Mouse (Mus musculus): ENCODE measurements around the gene Tex2. TPM values are rescaled to one million over a fixed set of nuclear protein-coding genes. Genes with fewer than 3 reads are reported as not detected.
A peak's percentile ranks its signal among the peaks of the same experiment; 100 is the strongest.

The Tex2 gene
- polyA plus RNA-seq, 1 experiment from 2014 or later: 11.2 TPM

- peak overlapping the region; percentile 94 for H3K4me2 ChIP-seq (replicated peaks; ENCODE audit: low read depth, low read length)
- DNase-seq (ENCODE audit: low spot score) (no peak), ATAC-seq (ENCODE audit: low FRiP score) (no peak)
- H3K4me1 ChIP-seq (replicated peaks; ENCODE audit: control insufficient read depth, insufficient read depth, low read length): no peaks in the 10 kb centered on the region
- H3K36me3 ChIP-seq (ENCODE audit: control insufficient read depth, insufficient read depth, low read length): no peaks in the 10 kb centered on the region
- no peak overlapping the region for H3K27ac ChIP-seq (ENCODE audit: low read depth, low read length)
- H3K4me3 ChIP-seq (ENCODE audit: low read depth, low read length): peak overlapping the region; percentile 90
- H3K9me3 ChIP-seq (ENCODE audit: control insufficient read depth, low read length): no peaks in the 10 kb centered on the region
- H3K27me3 ChIP-seq (ENCODE audit: control insufficient read depth, insufficient read depth, low read length): no peaks in the 10 kb centered on the region
- H3K9ac ChIP-seq (ENCODE audit: low read depth, low read length): no peak overlapping the region
- 57% methylated on average over 16 of the region's 16 CpGs for WGBS
Measured at GRCm38 (mm10) chr11:106486042-106486865, 127.0 kb downstream of the Tex2 start.

- WGBS: 79% methylated on average over 4 of the region's 4 CpGs
Measured at GRCm38 (mm10) chr11:106485611-106486010, 127.6 kb downstream of the Tex2 start.

GRCm38 (mm10) chr11:106484875-106485274 lies 128.3 kb downstream of the Tex2 start:
- Histone ChIP-seq H3K36me3 (ENCODE audit: control insufficient read depth, insufficient read depth, low read length) (no peaks in the 10 kb centered on the region), H3K27me3 (ENCODE audit: control insufficient read depth, insufficient read depth, low read length) (no peaks in the 10 kb centered on the region), H3K4me2 (replicated peaks; ENCODE audit: low read depth, low read length) (no peak overlapping the region), H3K9ac (ENCODE audit: low read depth, low read length) (no peak overlapping the region), H3K4me3 (ENCODE audit: low read depth, low read length) (no peak overlapping the region), H3K9me3 (ENCODE audit: control insufficient read depth, low read length) (no peaks in the 10 kb centered on the region), H3K27ac (ENCODE audit: low read depth, low read length) (no peak overlapping the region), H3K4me1 (replicated peaks; ENCODE audit: control insufficient read depth, insufficient read depth, low read length) (no peaks in the 10 kb centered on the region)
- WGBS: 96% methylated on average over 4 of the region's 4 CpGs
- ATAC-seq (ENCODE audit: low FRiP score) (no peak), DNase-seq (ENCODE audit: low spot score) (no peak)

More at GRCm38 (mm10) chr11:106485611-106486010, 127.6 kb downstream of the Tex2 start:
- Histone ChIP-seq H3K4me3 (ENCODE audit: low read depth, low read length) (no peak overlapping the region), H3K27ac (ENCODE audit: low read depth, low read length) (no peak overlapping the region), H3K4me1 (replicated peaks; ENCODE audit: control insufficient read depth, insufficient read depth, low read length) (no peaks in the 10 kb centered on the region), H3K9ac (ENCODE audit: low read depth, low read length) (no peak overlapping the region), H3K27me3 (ENCODE audit: control insufficient read depth, insufficient read depth, low read length) (no peaks in the 10 kb centered on the region), H3K4me2 (replicated peaks; ENCODE audit: low read depth, low read length) (no peak overlapping the region), H3K9me3 (ENCODE audit: control insufficient read depth, low read length) (no peaks in the 10 kb centered on the region), H3K36me3 (ENCODE audit: control insufficient read depth, insufficient read depth, low read length) (no peaks in the 10 kb centered on the region)
- no peak for ATAC-seq (ENCODE audit: low FRiP score)
- DNase-seq (ENCODE audit: low spot score): no peak

GRCm38 (mm10) chr11:106482867-106483266 lies 130.4 kb downstream of the Tex2 start:
- Histone ChIP-seq H3K9ac (ENCODE audit: low read depth, low read length) (no peak overlapping the region), H3K27me3 (ENCODE audit: control insufficient read depth, insufficient read depth, low read length) (no peaks in the 10 kb centered on the region), H3K36me3 (ENCODE audit: control insufficient read depth, insufficient read depth, low read length) (no peaks in the 10 kb centered on the region), H3K4me1 (replicated peaks; ENCODE audit: control insufficient read depth, insufficient read depth, low read length) (no peaks in the 10 kb centered on the region), H3K4me3 (ENCODE audit: low read depth, low read length) (no peak overlapping the region), H3K9me3 (ENCODE audit: control insufficient read depth, low read length) (no peaks in the 10 kb centered on the region), H3K27ac (ENCODE audit: low read depth, low read length) (no peak overlapping the region), H3K4me2 (replicated peaks; ENCODE audit: low read depth, low read length) (no peak overlapping the region)
- DNase-seq (ENCODE audit: low spot score) (no peak), ATAC-seq (ENCODE audit: low FRiP score) (no peak)
- WGBS: 90% methylated on average over 8 of the region's 8 CpGs

GRCm38 (mm10) chr11:106481651-106482050 lies 131.6 kb downstream of the Tex2 start:
- H3K9ac ChIP-seq (ENCODE audit: low read depth, low read length): no peak overlapping the region
- no peaks in the 10 kb centered on the region for H3K27me3 ChIP-seq (ENCODE audit: control insufficient read depth, insufficient read depth, low read length)
- H3K36me3 ChIP-seq (ENCODE audit: control insufficient read depth, insufficient read depth, low read length): no peaks in the 10 kb centered on the region
- H3K27ac ChIP-seq (ENCODE audit: low read depth, low read length): no peak overlapping the region
- no peaks in the 10 kb centered on the region for H3K9me3 ChIP-seq (ENCODE audit: control insufficient read depth, low read length)
- no peaks in the 10 kb centered on the region for H3K4me1 ChIP-seq (replicated peaks; ENCODE audit: control insufficient read depth, insufficient read depth, low read length)
- H3K4me3 ChIP-seq (ENCODE audit: low read depth, low read length): no peak overlapping the region
- WGBS: 78% methylated on average over 4 of the region's 4 CpGs
- DNase-seq (ENCODE audit: low spot score) (no peak), ATAC-seq (ENCODE audit: low FRiP score) (no peak)
- H3K4me2 ChIP-seq (replicated peaks; ENCODE audit: low read depth, low read length): no peak overlapping the region

GRCm38 (mm10) chr11:106480530-106480885 lies 132.7 kb downstream of the Tex2 start:
- DNase-seq (ENCODE audit: low spot score) (no peak), ATAC-seq (ENCODE audit: low FRiP score) (no peak)
- Histone ChIP-seq H3K27me3 (ENCODE audit: control insufficient read depth, insufficient read depth, low read length) (no peaks in the 10 kb centered on the region), H3K4me2 (replicated peaks; ENCODE audit: low read depth, low read length) (no peak overlapping the region), H3K9me3 (ENCODE audit: control insufficient read depth, low read length) (no peaks in the 10 kb centered on the region), H3K4me1 (replicated peaks; ENCODE audit: control insufficient read depth, insufficient read depth, low read length) (no peaks in the 10 kb centered on the region), H3K36me3 (ENCODE audit: control insufficient read depth, insufficient read depth, low read length) (no peaks in the 10 kb centered on the region), H3K4me3 (ENCODE audit: low read depth, low read length) (no peak overlapping the region), H3K27ac (ENCODE audit: low read depth, low read length) (no peak overlapping the region), H3K9ac (ENCODE audit: low read depth, low read length) (no peak overlapping the region)
- 87% methylated on average over 3 of the region's 3 CpGs for WGBS

GRCm38 (mm10) chr11:106479619-106480529 lies 133.3 kb downstream of the Tex2 start:
- no peaks in the 10 kb centered on the region for H3K36me3 ChIP-seq (ENCODE audit: control insufficient read depth, insufficient read depth, low read length)
- no peaks in the 10 kb centered on the region for H3K27me3 ChIP-seq (ENCODE audit: control insufficient read depth, insufficient read depth, low read length)
- no peak overlapping the region for H3K9ac ChIP-seq (ENCODE audit: low read depth, low read length)
- H3K4me1 ChIP-seq (replicated peaks; ENCODE audit: control insufficient read depth, insufficient read depth, low read length): no peaks in the 10 kb centered on the region
- no peaks in the 10 kb centered on the region for H3K9me3 ChIP-seq (ENCODE audit: control insufficient read depth, low read length)
- no peak overlapping the region for H3K4me2 ChIP-seq (replicated peaks; ENCODE audit: low read depth, low read length)
- H3K27ac ChIP-seq (ENCODE audit: low read depth, low read length): no peak overlapping the region
- ATAC-seq (ENCODE audit: low FRiP score) (no peak), DNase-seq (ENCODE audit: low spot score) (no peak)
- H3K4me3 ChIP-seq (ENCODE audit: low read depth, low read length): no peak overlapping the region
- WGBS: 87% methylated on average over 9 of the region's 9 CpGs

GRCm38 (mm10) chr11:106478745-106479144 lies 134.5 kb downstream of the Tex2 start:
- ATAC-seq (ENCODE audit: low FRiP score): no peak
- DNase-seq (ENCODE audit: low spot score): no peak
- no peak overlapping the region for H3K4me3 ChIP-seq (ENCODE audit: low read depth, low read length)
- no peaks in the 10 kb centered on the region for H3K9me3 ChIP-seq (ENCODE audit: control insufficient read depth, low read length)
- H3K27ac ChIP-seq (ENCODE audit: low read depth, low read length): no peak overlapping the region
- no peaks in the 10 kb centered on the region for H3K4me1 ChIP-seq (replicated peaks; ENCODE audit: control insufficient read depth, insufficient read depth, low read length)
- H3K27me3 ChIP-seq (ENCODE audit: control insufficient read depth, insufficient read depth, low read length): no peaks in the 10 kb centered on the region
- WGBS: 45% methylated on average over 1 of the region's 1 CpGs
- H3K9ac ChIP-seq (ENCODE audit: low read depth, low read length): no peak overlapping the region
- H3K36me3 ChIP-seq (ENCODE audit: control insufficient read depth, insufficient read depth, low read length): no peaks in the 10 kb centered on the region
- H3K4me2 ChIP-seq (replicated peaks; ENCODE audit: low read depth, low read length): no peak overlapping the region

All from hindbrain, embryonic 11.5 days (tissue).